Mouse (Mus musculus): ENCODE results near the gene Rnft1. TPM values are rescaled to one million over a fixed set of nuclear protein-coding genes. Genes with fewer than 3 reads are reported as not detected.
"Not testable (repeated sequence)": the region's sequence is repeated elsewhere in the genome, so short reads cannot be mapped to it uniquely, and the experiment has no call there.

The Rnft1 gene
- polyA plus RNA-seq (2016; fragmentation: Nextera tagmentation; extraction: Ambion mirVana) = 21.8 and 22.4 TPM in 2 replicates

- DNase-seq (ENCODE audit: extremely low spot score, low spot score) = peak; percentile 99
- Histone ChIP-seq H3K4me1 (peaks cover 15% of the 10 kb centered on the region), H3K27me3 (ENCODE audit: poor library complexity, severe bottlenecking) (peaks cover 12% of the 10 kb centered on the region), H3K4me3 (peak within 1 kb of the TSS; percentile 68), H3K27ac (peak within 1 kb of the TSS; percentile 89), H3K36me3 (replicated peaks) (peaks cover under 1% of the 10 kb centered on the region; the same call in 1 of the 2 replicates), H3K9me3 (no peaks in the 10 kb centered on the region)
- WGBS = under 1% methylated on average over 68 of the region's 68 CpGs
Measured at GRCm38 (mm10) chr11:86484101-86484868, at the start of gene Rnft1. Gene Rnft1 (plus strand): TSS chr11:86484657.

DNA sequence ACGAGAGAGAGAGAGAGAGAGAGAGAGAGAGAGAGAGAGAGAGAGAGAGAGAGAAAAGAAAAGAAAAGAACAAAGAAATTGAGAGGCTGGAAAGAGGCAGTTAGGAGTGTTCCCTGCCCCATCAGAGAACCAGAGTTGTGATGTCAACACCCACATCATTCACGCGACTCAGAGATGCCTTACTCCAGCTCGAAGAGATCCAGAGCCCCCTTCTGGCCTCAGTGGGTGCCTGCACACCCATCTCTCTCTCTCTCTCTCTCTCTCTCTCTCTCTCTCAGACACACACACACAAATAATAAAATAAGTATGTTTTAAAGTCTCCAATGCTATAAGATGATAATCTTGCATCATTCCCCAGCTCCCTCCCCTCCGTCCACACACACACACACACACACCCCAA, 47.6 kb upstream of the Rnft1 start:
- no peak overlapping the region for H3K27ac ChIP-seq
- no peaks in the 10 kb centered on the region for H3K36me3 ChIP-seq (replicated peaks)
- peak; percentile 33 for DNase-seq (ENCODE audit: extremely low spot score, low spot score)
- H3K9me3 ChIP-seq = no peaks in the 10 kb centered on the region
- H3K4me1 ChIP-seq = no peaks in the 10 kb centered on the region
- H3K27me3 ChIP-seq (ENCODE audit: poor library complexity, severe bottlenecking) = peaks cover 9% of the 10 kb centered on the region; the same call in 1 of the 2 replicates
- WGBS = 36% methylated on average over 5 of the region's 5 CpGs
- H3K4me3 ChIP-seq = no peak overlapping the region

- no peaks in the 10 kb centered on the region for H3K9me3 ChIP-seq
- no peaks in the 10 kb centered on the region for H3K36me3 ChIP-seq (replicated peaks)
- H3K4me1 ChIP-seq = no peaks in the 10 kb centered on the region
- H3K4me3 ChIP-seq = no peak overlapping the region
- H3K27me3 ChIP-seq (ENCODE audit: poor library complexity, severe bottlenecking) = peaks cover 9% of the 10 kb centered on the region; the same call in 1 of the 2 replicates
- H3K27ac ChIP-seq = no peak overlapping the region
- 57% methylated on average over 4 of the region's 4 CpGs for WGBS
- DNase-seq (ENCODE audit: extremely low spot score, low spot score) = no peak
Measured at GRCm38 (mm10) chr11:86438261-86438660, 46.2 kb upstream of the Rnft1 start.

DNA sequence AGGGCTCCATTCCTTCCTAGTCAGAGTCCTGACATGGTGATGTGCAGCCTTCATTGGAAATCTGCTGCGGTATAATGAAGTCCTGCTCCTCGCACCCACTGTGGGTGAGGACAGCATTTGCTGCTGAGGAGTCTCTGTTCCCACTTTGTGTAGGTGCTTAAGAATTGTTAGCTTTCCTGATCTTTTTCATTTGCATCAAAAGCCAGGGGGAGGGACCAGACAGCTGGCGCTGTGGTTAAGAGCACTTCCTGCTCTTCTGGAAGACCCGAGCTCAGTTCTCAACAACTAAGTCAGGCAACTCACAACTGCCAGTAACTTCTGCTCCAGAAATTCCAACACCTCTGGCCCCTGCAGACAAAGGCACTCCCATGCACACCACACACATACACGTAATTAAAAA, 43.7 kb upstream of the Rnft1 start:
- Histone ChIP-seq H3K9me3 (no peaks in the 10 kb centered on the region), H3K27ac (no peak overlapping the region), H3K4me3 (no peak overlapping the region), H3K4me1 (no peaks in the 10 kb centered on the region), H3K36me3 (replicated peaks) (no peaks in the 10 kb centered on the region), H3K27me3 (ENCODE audit: poor library complexity, severe bottlenecking) (peaks cover 9% of the 10 kb centered on the region; the same call in 1 of the 2 replicates)
- 69% methylated on average over 5 of the region's 5 CpGs for WGBS
- no peak for DNase-seq (ENCODE audit: extremely low spot score, low spot score)

DNA sequence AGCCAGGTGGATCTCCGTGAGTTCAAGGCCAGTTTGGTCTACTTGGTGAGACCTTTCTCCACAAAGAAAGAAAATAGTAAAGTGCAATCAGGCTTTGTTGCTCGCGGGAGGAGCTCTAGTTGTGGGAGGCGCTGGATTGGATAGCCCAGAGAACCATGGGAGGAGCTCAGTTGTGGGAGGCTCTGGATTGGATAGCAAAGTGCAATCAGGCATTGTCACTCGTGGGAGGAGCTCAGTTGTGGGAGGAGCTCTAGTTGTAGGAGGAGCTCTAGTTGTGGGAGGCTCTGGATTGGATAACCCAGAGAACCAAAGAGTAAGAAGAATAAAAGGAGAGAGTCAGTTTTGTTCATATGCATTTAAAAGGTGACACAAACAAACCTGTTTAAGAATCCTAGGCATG, 30.5 kb upstream of the Rnft1 start:
- H3K4me1 ChIP-seq = no peaks in the 10 kb centered on the region
- H3K4me3 ChIP-seq = no peak overlapping the region
- WGBS = 93% methylated on average over 5 of the region's 5 CpGs
- no peak overlapping the region for H3K27ac ChIP-seq
- H3K27me3 ChIP-seq (ENCODE audit: poor library complexity, severe bottlenecking) = no peaks in the 10 kb centered on the region
- no peaks in the 10 kb centered on the region for H3K36me3 ChIP-seq (replicated peaks)
- no peaks in the 10 kb centered on the region for H3K9me3 ChIP-seq
- no peak for DNase-seq (ENCODE audit: extremely low spot score, low spot score)

GRCm38 (mm10) chr11:86457545-86457944, 26.9 kb upstream of the Rnft1 start:
- H3K36me3 ChIP-seq (replicated peaks) = no peaks in the 10 kb centered on the region
- peaks cover 9% of the 10 kb centered on the region; the same call in 1 of the 2 replicates for H3K4me1 ChIP-seq
- no peak overlapping the region for H3K4me3 ChIP-seq
- H3K9me3 ChIP-seq = no peaks in the 10 kb centered on the region
- no peak overlapping the region for H3K27ac ChIP-seq
- no peaks in the 10 kb centered on the region for H3K27me3 ChIP-seq (ENCODE audit: poor library complexity, severe bottlenecking)
- 87% methylated on average over 6 of the region's 6 CpGs for WGBS
- DNase-seq (ENCODE audit: extremely low spot score, low spot score) = no peak

GRCm38 (mm10) chr11:86458866-86459265, 25.6 kb upstream of the Rnft1 start:
- H3K9me3 ChIP-seq = no peaks in the 10 kb centered on the region
- DNase-seq (ENCODE audit: extremely low spot score, low spot score) = no peak
- H3K36me3 ChIP-seq (replicated peaks) = no peaks in the 10 kb centered on the region
- no peaks in the 10 kb centered on the region for H3K27me3 ChIP-seq (ENCODE audit: poor library complexity, severe bottlenecking)
- H3K27ac ChIP-seq = no peak overlapping the region
- no peak overlapping the region for H3K4me3 ChIP-seq
- WGBS = 93% methylated on average over 6 of the region's 6 CpGs
- H3K4me1 ChIP-seq = peaks cover 9% of the 10 kb centered on the region; the same call in 1 of the 2 replicates

GRCm38 (mm10) chr11:86462579-86462978, 21.9 kb upstream of the Rnft1 start:
- no peak overlapping the region for H3K4me3 ChIP-seq
- no peak for DNase-seq (ENCODE audit: extremely low spot score, low spot score)
- H3K4me1 ChIP-seq = peaks cover 9% of the 10 kb centered on the region; the same call in 1 of the 2 replicates
- H3K27me3 ChIP-seq (ENCODE audit: poor library complexity, severe bottlenecking) = no peaks in the 10 kb centered on the region
- H3K36me3 ChIP-seq (replicated peaks) = no peaks in the 10 kb centered on the region
- H3K9me3 ChIP-seq = no peaks in the 10 kb centered on the region
- H3K27ac ChIP-seq = no peak overlapping the region

GRCm38 (mm10) chr11:86464275-86464674, 20.2 kb upstream of the Rnft1 start:
- not testable (repeated sequence) for H3K4me3 ChIP-seq; H3K9me3 ChIP-seq; H3K36me3 ChIP-seq (replicated peaks); H3K27me3 ChIP-seq (ENCODE audit: poor library complexity, severe bottlenecking); H3K27ac ChIP-seq
- peak; percentile 68 for DNase-seq (ENCODE audit: extremely low spot score, low spot score)
- H3K4me1 ChIP-seq = peaks cover 13% of the 10 kb centered on the region
- WGBS = 24% methylated on average over 8 of the region's 8 CpGs

DNA sequence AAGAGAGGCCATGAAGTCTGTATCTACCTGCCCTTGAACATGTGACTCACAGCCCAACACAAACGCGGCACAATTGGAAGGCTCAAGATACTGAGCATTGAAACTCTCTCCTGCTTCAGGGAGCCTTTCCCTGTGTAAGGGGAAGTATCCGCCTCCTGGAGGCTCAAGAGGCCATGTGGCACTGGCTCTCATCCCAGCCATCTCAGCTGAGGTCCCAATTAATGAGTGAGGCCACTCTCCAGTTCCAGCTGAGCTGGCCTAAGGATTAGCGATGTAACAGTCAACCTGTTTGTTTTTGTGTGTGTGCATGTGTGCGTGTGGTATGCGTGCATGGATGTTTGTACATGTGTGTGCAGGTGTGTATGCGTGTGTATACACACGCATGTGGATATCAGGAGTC, 16.1 kb upstream of the Rnft1 start:
- no peaks in the 10 kb centered on the region for H3K9me3 ChIP-seq
- no peak for DNase-seq (ENCODE audit: extremely low spot score, low spot score)
- no peaks in the 10 kb centered on the region for H3K36me3 ChIP-seq (replicated peaks)
- H3K4me3 ChIP-seq = no peak overlapping the region
- peaks cover 23% of the 10 kb centered on the region for H3K4me1 ChIP-seq
- no peaks in the 10 kb centered on the region for H3K27me3 ChIP-seq (ENCODE audit: poor library complexity, severe bottlenecking)
- no peak overlapping the region for H3K27ac ChIP-seq
- WGBS = 90% methylated on average over 8 of the region's 8 CpGs

- no peak for DNase-seq (ENCODE audit: extremely low spot score, low spot score)
- Histone ChIP-seq H3K36me3 (replicated peaks) (no peaks in the 10 kb centered on the region), H3K9me3 (no peaks in the 10 kb centered on the region), H3K27ac (no peak overlapping the region), H3K27me3 (ENCODE audit: poor library complexity, severe bottlenecking) (no peaks in the 10 kb centered on the region), H3K4me3 (no peak overlapping the region), H3K4me1 (peaks cover 23% of the 10 kb centered on the region)
- WGBS = 78% methylated on average over 4 of the region's 4 CpGs
Measured at GRCm38 (mm10) chr11:86468971-86469370, 15.5 kb upstream of the Rnft1 start.

- Histone ChIP-seq H3K4me1 (peaks cover 23% of the 10 kb centered on the region), H3K27me3 (ENCODE audit: poor library complexity, severe bottlenecking) (no peaks in the 10 kb centered on the region), H3K36me3 (replicated peaks) (no peaks in the 10 kb centered on the region), H3K27ac (no peak overlapping the region), H3K9me3 (no peaks in the 10 kb centered on the region), H3K4me3 (no peak overlapping the region)
- no peak for DNase-seq (ENCODE audit: extremely low spot score, low spot score)
- 58% methylated on average over 6 of the region's 6 CpGs for WGBS
Measured at GRCm38 (mm10) chr11:86471785-86472184, 12.7 kb upstream of the Rnft1 start.

- 63% methylated on average over 7 of the region's 7 CpGs for WGBS
- Histone ChIP-seq H3K27me3 (ENCODE audit: poor library complexity, severe bottlenecking) (no peaks in the 10 kb centered on the region), H3K9me3 (no peaks in the 10 kb centered on the region), H3K36me3 (replicated peaks) (no peaks in the 10 kb centered on the region), H3K4me1 (peaks cover 23% of the 10 kb centered on the region), H3K4me3 (no peak overlapping the region), H3K27ac (no peak overlapping the region)
- DNase-seq (ENCODE audit: extremely low spot score, low spot score) = no peak
Measured at GRCm38 (mm10) chr11:86472771-86473171, 11.7 kb upstream of the Rnft1 start.

Data from forebrain, embryonic 10.5 days (tissue).